Mouse (Mus musculus): ENCODE measurements at regions not wholly inside any gene's neighbourhood (a gene's known extent, or its start where the extent isn't known, plus 50 kb on each side); places are given as distances from the start of the nearest gene placed in this dataset.

- Histone ChIP-seq H3K4me2 (no peak overlapping the region), H3K4me3 (no peak overlapping the region), H3K36me3 (no peaks in the 10 kb centered on the region), H3K4me1 (replicated peaks) (no peaks in the 10 kb centered on the region), H3K27ac (replicated peaks) (no peak overlapping the region), H3K9ac (no peak overlapping the region), H3K9me3 (no peaks in the 10 kb centered on the region), H3K27me3 (no peaks in the 10 kb centered on the region)
- ATAC-seq (ENCODE audit: low FRiP score, low read depth): no peak
- 13% methylated on average over 3 of the region's 3 CpGs for WGBS
These were observed 193.8 kb upstream of the Hhip start for GRCm38 (mm10) chr8:80251595-80251994.

DNA sequence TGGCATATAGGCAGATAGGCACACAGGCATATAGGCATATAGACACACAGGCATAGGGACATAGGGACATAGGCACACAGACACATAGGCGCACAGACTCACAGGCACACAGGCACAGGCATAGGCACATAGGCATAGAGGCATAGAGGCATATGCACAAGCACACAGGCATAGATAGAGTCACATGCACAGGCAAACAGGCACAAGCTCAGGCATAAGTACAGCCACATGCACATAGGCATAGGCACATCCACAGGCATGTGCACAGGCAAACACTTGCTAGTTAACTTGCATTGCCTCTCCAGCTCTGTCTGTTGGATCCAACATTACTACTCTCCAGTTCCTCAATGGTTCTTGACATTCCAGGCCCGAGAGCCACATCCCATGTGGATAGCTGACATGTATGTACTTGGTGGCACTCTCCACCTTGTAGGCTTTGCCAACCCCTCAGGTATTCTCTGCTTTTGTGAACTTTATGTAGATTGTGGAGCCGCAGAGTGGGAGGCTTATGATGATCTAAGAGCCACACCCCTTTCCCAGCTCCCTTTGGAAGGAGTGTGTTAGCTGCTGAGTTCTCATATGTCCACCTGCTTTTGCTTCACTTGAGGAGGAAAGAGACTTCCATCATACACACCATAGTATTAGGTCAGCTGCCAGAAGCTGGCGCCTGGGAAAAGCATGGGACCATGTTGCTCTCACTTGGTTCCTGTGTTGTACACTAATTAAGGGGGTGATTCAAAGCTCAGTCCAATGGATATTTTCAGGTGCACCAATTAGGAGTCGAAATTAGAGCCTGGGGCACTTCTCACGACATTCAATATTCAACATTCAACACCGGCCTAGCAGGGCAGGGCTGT, 192.7 kb upstream of the Hhip start:
- H3K4me1 ChIP-seq (replicated peaks): no peaks in the 10 kb centered on the region
- no peak; the same call in 1 of the 2 replicates for ATAC-seq (ENCODE audit: low FRiP score, low read depth)
- 86% methylated on average over 7 of the region's 7 CpGs for WGBS

DNA sequence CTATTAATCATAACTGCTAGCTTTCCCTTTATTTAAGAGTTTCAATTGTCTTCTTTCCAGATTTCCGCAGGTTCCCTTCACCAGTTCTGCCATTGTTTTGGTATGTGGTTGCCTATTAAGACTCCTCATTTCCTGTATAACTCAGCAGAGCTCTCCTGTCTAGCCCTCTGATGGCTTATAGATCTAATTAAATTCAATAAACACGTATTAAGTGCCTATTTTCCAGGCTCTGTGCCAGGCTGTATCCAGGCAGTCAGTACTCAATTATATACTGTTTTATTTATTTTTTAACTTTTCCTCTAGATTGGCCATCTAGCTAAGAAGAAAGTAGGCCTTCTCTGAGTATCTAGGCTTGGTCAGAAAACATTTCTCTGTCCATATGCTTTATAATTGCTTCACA, 192.0 kb upstream of the Hhip start:
- 65% methylated on average over 2 of the region's 2 CpGs for WGBS
- no peak for ATAC-seq (ENCODE audit: low FRiP score, low read depth)

More for the DNA sequence above, 192.7 kb upstream of the Hhip start:
- H3K27me3 ChIP-seq: no peaks in the 10 kb centered on the region
- no peak overlapping the region for H3K27ac ChIP-seq (replicated peaks)
- no peak overlapping the region for H3K4me3 ChIP-seq
- H3K9ac ChIP-seq: no peak overlapping the region
- no peaks in the 10 kb centered on the region for H3K36me3 ChIP-seq
- no peaks in the 10 kb centered on the region for H3K9me3 ChIP-seq
- H3K4me2 ChIP-seq: no peak overlapping the region

GRCm38 (mm10) chr8:80239879-80240278, 182.1 kb upstream of the Hhip start:
- Histone ChIP-seq H3K36me3 (no peaks in the 10 kb centered on the region), H3K9me3 (no peaks in the 10 kb centered on the region), H3K9ac (no peak overlapping the region), H3K4me1 (replicated peaks) (no peaks in the 10 kb centered on the region), H3K27me3 (no peaks in the 10 kb centered on the region), H3K4me2 (no peak overlapping the region), H3K4me3 (no peak overlapping the region), H3K27ac (replicated peaks) (no peak overlapping the region)
- WGBS: 89% methylated on average over 4 of the region's 4 CpGs
- ATAC-seq (ENCODE audit: low FRiP score, low read depth): no peak

More for the DNA sequence above, 192.0 kb upstream of the Hhip start:
- no peak overlapping the region for H3K27ac ChIP-seq (replicated peaks)
- no peak overlapping the region for H3K4me3 ChIP-seq
- no peaks in the 10 kb centered on the region for H3K36me3 ChIP-seq
- H3K9ac ChIP-seq: no peak overlapping the region
- no peaks in the 10 kb centered on the region for H3K27me3 ChIP-seq
- no peaks in the 10 kb centered on the region for H3K9me3 ChIP-seq
- H3K4me2 ChIP-seq: no peak overlapping the region
- H3K4me1 ChIP-seq (replicated peaks): no peaks in the 10 kb centered on the region

DNA sequence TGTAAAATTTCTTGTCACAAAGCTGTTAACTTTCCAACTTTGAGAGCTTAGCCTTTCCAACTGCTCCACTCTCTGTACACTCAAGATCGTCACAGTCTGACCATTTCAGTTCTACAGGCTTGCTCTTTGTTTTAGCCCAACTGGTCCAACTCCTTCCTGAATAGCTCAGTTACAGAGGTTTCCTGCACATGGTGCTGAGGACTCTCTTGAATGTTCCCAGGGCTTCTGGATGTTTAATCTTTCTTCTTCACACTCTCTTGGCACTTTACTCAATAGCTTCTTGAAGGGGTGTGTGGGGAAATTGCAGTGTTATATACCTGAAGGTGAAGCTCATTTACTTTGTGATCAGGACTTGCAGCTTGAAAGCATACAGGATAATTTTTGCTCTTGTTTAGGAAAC, 152.6 kb upstream of the Hhip start:
- ATAC-seq (ENCODE audit: low FRiP score, low read depth): no peak
- no peak overlapping the region for H3K9ac ChIP-seq
- no peaks in the 10 kb centered on the region for H3K4me1 ChIP-seq (replicated peaks)
- H3K27ac ChIP-seq (replicated peaks): no peak overlapping the region
- no peak overlapping the region for H3K4me2 ChIP-seq
- 89% methylated on average over 1 of the region's 1 CpGs for WGBS
- H3K27me3 ChIP-seq: no peaks in the 10 kb centered on the region
- H3K36me3 ChIP-seq: no peaks in the 10 kb centered on the region
- no peak overlapping the region for H3K4me3 ChIP-seq
- H3K9me3 ChIP-seq: no peaks in the 10 kb centered on the region

DNA sequence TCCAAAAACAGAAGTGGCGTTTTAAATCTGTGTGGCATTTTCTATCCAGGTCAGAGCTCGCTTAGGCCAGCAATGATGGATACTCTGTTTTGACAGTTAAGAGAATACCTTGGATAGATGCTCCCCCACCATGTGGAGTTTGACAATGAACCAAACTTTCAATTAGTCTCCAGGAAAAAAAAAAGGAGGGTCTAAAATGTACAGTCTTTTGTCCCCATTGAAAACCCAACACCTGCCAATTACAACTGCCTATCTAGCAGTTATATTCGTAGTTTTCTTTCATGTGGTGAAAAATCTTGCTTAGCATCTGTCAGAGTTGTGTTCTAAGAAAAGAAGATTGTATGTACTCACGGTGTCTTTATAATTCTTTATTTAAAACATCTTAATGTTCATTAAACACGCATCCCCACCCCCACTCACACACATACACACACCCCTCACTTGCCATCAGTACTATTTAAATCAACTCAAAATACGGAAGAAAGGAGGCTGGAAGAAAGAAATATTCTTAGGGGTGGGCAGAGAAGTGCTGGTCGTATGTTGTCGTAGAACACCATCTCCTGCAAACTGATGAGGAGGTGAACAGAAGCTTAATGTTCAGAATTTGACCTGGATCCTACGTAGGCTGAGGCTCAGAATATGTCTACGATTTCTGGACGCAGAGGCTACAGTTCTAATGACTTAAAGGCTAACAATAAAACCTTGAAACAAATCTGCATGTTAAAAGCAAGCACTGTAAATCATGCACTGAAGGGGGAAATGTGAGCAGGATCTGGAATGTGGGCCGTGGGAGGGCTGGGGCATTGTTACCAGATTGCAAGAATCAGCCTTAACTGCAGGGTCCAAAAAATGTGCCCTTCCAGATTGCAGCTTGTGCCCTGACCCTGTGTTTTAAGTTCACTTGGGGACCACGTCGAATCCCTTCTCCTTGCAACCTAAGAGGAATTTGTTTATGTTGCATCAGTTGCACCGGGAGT, 147.2 kb upstream of the Hhip start:
- H3K4me3 ChIP-seq: no peak overlapping the region
- H3K36me3 ChIP-seq: no peaks in the 10 kb centered on the region
- H3K27ac ChIP-seq (replicated peaks): no peak overlapping the region
- H3K9ac ChIP-seq: no peak overlapping the region
- H3K9me3 ChIP-seq: no peaks in the 10 kb centered on the region
- ATAC-seq (ENCODE audit: low FRiP score, low read depth): no peak
- H3K4me2 ChIP-seq: no peak overlapping the region
- 32% methylated on average over 15 of the region's 15 CpGs for WGBS
- H3K27me3 ChIP-seq: no peaks in the 10 kb centered on the region
- no peaks in the 10 kb centered on the region for H3K4me1 ChIP-seq (replicated peaks)

DNA sequence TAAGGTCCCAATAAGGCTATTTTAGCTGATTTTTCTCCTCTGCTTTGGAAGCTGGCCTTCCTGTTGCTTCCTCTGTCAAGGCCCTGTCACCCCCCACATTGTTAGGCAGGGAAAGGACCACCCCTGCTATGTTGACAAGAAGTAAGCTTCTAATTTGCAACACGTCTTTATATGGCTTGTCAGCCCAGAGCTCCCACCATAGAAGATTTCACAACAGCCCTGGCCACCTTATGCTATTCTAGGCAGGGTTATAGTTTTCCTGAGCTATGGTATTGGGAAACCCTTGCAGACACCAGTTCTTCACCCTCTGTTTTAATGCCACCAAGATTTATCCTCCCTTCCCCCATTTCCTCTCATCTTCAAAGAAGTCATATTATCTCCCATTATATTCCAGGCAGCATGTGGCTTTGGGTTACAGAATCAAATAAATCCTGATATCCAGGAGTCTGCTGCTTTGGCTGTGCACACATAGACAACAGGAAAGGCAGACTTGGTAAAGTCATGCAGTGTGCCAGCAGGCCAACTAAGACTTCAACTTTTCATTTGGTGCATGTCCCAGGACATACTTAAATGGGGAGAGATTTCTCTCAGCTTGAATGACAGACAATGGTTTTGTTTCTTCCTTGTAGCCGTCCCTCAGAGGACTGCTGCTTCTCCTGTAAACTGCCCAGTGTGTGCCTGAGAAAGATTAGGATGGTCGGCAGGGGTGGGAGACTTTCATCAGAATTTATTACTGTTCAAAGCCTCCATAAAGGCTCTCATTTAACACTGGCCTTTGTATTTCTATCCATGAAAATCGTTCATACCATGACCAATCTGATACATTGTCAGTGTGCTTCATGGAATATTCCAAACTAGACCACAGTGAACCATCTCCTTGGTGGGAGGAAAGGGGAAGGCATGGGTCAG, 146.2 kb upstream of the Hhip start:
- H3K4me3 ChIP-seq: no peak overlapping the region
- H3K27ac ChIP-seq (replicated peaks): no peak overlapping the region
- no peak for ATAC-seq (ENCODE audit: low FRiP score, low read depth)
- H3K9ac ChIP-seq: no peak overlapping the region
- no peaks in the 10 kb centered on the region for H3K4me1 ChIP-seq (replicated peaks)
- H3K27me3 ChIP-seq: no peaks in the 10 kb centered on the region
- no peak overlapping the region for H3K4me2 ChIP-seq
- H3K36me3 ChIP-seq: no peaks in the 10 kb centered on the region
- WGBS: 22% methylated on average over 4 of the region's 4 CpGs
- H3K9me3 ChIP-seq: no peaks in the 10 kb centered on the region

DNA sequence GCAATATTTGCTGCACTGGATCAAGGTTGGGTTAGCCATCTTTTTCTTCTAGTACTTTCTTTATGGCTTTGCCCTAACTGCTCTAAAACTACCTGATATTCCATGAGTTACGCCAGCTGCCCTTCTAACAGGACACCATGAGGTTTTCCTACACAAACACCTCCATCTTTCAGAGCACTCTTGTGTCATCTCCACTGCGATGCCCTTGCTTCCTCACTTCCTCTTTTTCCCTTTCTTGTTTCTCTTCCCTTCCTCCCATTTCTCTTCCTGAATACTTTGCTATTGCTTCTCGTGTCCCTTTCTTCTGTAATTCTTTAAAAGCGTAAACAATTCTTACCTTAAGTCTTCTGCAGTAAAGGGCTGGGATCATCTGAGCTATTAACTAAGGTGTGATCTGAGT, 139.9 kb upstream of the Hhip start:
- 94% methylated on average over 4 of the region's 4 CpGs for WGBS
- ATAC-seq (ENCODE audit: low FRiP score, low read depth): no peak

DNA sequence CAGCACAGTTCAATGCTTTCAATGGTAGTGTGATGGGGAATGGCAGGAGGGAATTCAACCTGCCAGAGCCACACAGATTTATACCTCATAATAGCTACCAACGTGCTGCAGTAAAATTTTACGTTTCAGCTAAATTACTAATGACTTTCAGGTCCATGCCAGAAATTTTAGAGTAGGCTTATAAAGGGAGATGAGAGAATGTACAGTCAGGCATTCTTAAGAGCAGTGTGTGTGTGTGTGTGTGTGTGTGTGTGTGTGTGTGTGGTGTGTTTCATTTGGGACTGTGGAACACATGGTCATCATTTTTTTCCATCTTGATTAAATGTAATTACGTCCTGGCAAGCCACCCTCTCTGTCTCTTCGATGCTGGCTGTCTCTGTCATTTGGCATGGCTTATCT, 132.7 kb upstream of the Hhip start:
- peak; percentile 51; the same call in 1 of the 2 replicates for ATAC-seq (ENCODE audit: low FRiP score, low read depth)
- 58% methylated on average over 4 of the region's 4 CpGs for WGBS
- Histone ChIP-seq H3K36me3 (no peaks in the 10 kb centered on the region), H3K27ac (replicated peaks) (no peak overlapping the region), H3K9ac (no peak overlapping the region), H3K4me1 (replicated peaks) (no peaks in the 10 kb centered on the region), H3K4me2 (no peak overlapping the region), H3K27me3 (no peaks in the 10 kb centered on the region), H3K9me3 (no peaks in the 10 kb centered on the region), H3K4me3 (no peak overlapping the region)

More for the DNA sequence above, 139.9 kb upstream of the Hhip start:
- no peaks in the 10 kb centered on the region for H3K36me3 ChIP-seq
- H3K4me3 ChIP-seq: no peak overlapping the region
- H3K9me3 ChIP-seq: no peaks in the 10 kb centered on the region
- H3K4me1 ChIP-seq (replicated peaks): no peaks in the 10 kb centered on the region
- no peak overlapping the region for H3K27ac ChIP-seq (replicated peaks)
- H3K9ac ChIP-seq: no peak overlapping the region
- H3K4me2 ChIP-seq: no peak overlapping the region
- H3K27me3 ChIP-seq: no peaks in the 10 kb centered on the region

GRCm38 (mm10) chr8:80189797-80190509, 132.1 kb upstream of the Hhip start:
- Histone ChIP-seq H3K4me1 (replicated peaks) (no peaks in the 10 kb centered on the region), H3K9ac (no peak overlapping the region), H3K27me3 (no peaks in the 10 kb centered on the region), H3K36me3 (no peaks in the 10 kb centered on the region), H3K4me3 (no peak overlapping the region), H3K9me3 (no peaks in the 10 kb centered on the region), H3K27ac (replicated peaks) (no peak overlapping the region), H3K4me2 (no peak overlapping the region)
- 75% methylated on average over 10 of the region's 10 CpGs for WGBS
- ATAC-seq (ENCODE audit: low FRiP score, low read depth): no peak

- Histone ChIP-seq H3K4me1 (replicated peaks) (no peaks in the 10 kb centered on the region), H3K27me3 (no peaks in the 10 kb centered on the region), H3K27ac (replicated peaks) (no peak overlapping the region), H3K4me2 (no peak overlapping the region), H3K4me3 (no peak overlapping the region), H3K36me3 (no peaks in the 10 kb centered on the region), H3K9ac (no peak overlapping the region), H3K9me3 (no peaks in the 10 kb centered on the region)
- WGBS: 55% methylated on average over 4 of the region's 4 CpGs
- ATAC-seq (ENCODE audit: low FRiP score, low read depth): no peak
These were observed 127.5 kb upstream of the Hhip start for GRCm38 (mm10) chr8:80185286-80185685.

All from hindbrain, embryonic 15.5 days (tissue).